Mouse (Mus musculus) E14TG2a.4 (cell line): ENCODE data around the gene Teddm2.

ENCODE experiments used
- CTCF ChIP-seq: conservative IDR thresholded peaks from 2 replicates; pipeline ENCODE4 v1.5.1; 2014; ENCODE audit warnings: low read length
- POU5F1 ChIP-seq: IDR thresholded peaks from 2 replicates; pipeline ENCODE4 v1.6.1; 2014; ENCODE audit warnings: low read length, borderline replicate concordance

DNA sequence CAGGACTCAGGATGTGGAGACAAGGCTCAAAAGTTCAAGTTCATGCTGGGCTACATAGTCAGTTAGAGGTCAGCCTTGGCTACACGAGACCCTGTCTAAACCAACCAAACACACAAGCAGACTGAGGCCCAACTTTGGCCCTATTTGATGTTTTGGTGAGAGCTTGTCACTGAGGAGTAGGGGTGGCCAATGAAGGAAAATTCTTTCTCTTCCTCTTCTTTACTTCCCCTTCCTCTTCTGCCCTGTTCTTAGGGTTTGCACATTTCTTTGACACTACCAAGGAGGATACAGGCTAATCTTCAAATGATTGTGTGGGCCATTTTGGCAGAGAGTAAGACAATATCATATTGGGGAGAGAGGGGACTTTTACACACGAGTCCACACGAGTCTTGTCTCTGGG lies 13.8 kb upstream of the Teddm2 start:
- TF ChIP-seq CTCF (no peak), POU5F1 (no peak)
